Mouse (Mus musculus): ENCODE data around the gene Mterf2.

GRCm38 (mm10) chr10:85141465-85141864, 13.6 kb upstream of the Mterf2 start:
- TF ChIP-seq MYOD1 (IDR thresholded peaks at IDR 0.05; ENCODE audit: control insufficient read depth in 1 of 3, insufficient read length in 2 of 3, low read depth in 2 of 3) (no peak), POLR2A (IDR thresholded peaks at IDR 0.05; ENCODE audit: insufficient read length, low read depth) (no peak), MAX (IDR thresholded peaks at IDR 0.05; ENCODE audit: low read depth) (no peak), TCF12 (IDR thresholded peaks at IDR 0.05; ENCODE audit: insufficient read depth, poor library complexity, severe bottlenecking) (no peak), REST (IDR thresholded peaks at IDR 0.05; ENCODE audit: insufficient read depth, insufficient read length) (no peak), E2F4 (IDR thresholded peaks at IDR 0.05; ENCODE audit: insufficient read depth) (no peak), POLR2AphosphoS2 (IDR thresholded peaks at IDR 0.05; ENCODE audit: insufficient read length, low read depth) (no peak), USF1 (IDR thresholded peaks at IDR 0.05; ENCODE audit: low read depth) (no peak), TCF3 (IDR thresholded peaks at IDR 0.05; ENCODE audit: insufficient read length, low read depth) (no peak), SRF (IDR thresholded peaks at IDR 0.05; ENCODE audit: control insufficient read depth, insufficient read length, low read depth) (no peak), MYOG (IDR thresholded peaks at IDR 0.05; ENCODE audit: control insufficient read depth in 1 of 3, insufficient read depth in 1 of 3, insufficient read length in 2 of 3, low read depth in 2 of 3) (no peak)
